Mouse (Mus musculus): ENCODE data around the gene Rps6ka4.

- TF ChIP-seq TAL1 (IDR thresholded peaks at IDR 0.05; ENCODE audit: low read length) (no peak), GATA1 (IDR thresholded peaks at IDR 0.05; ENCODE audit: low read length) (no peak)
Measured at GRCm38 (mm10) chr19:6854658-6855057, 14.2 kb upstream of the Rps6ka4 start.
